Mouse (Mus musculus) forebrain, embryonic 11.5 days (tissue): ENCODE measurements at regions not wholly inside any gene's neighbourhood (a gene's known extent, or its start where the extent isn't known, plus 50 kb on each side); places are given as distances from the start of the nearest gene placed in this dataset.

Experiments used
- ATAC-seq: fragments of 200-750 bp; cut with Nextera tagmentation; replicated peaks from 2 replicates; pipeline ENCODE4 v1.8.0; 2017; ENCODE audit warnings: moderate TSS enrichment; ENCODE audit not compliant: low FRiP score
- DNase-seq: peaks from one replicate; pipeline ENCODE4 v3.0.0-alpha.2; 2017; ENCODE audit warnings: low spot score
- H3K27ac ChIP-seq: fragments of 300-500 bp; sonication (generic); 2 replicates; pipeline ENCODE4 v1.5.1; 2014; ENCODE audit warnings: low read depth, low read length
- H3K27me3 ChIP-seq: fragments of 300-500 bp; sonication (generic); 2 replicates; pipeline ENCODE4 v1.6.1; 2014; ENCODE audit warnings: mild to moderate bottlenecking, low read length, mixed read lengths; ENCODE audit not compliant: control insufficient read depth, insufficient read depth
- H3K36me3 ChIP-seq: fragments of 300-500 bp; sonication (generic); 2 replicates; pipeline ENCODE4 v1.6.1; 2014; ENCODE audit warnings: mild to moderate bottlenecking, low read length, moderate library complexity, mixed read lengths; ENCODE audit not compliant: control insufficient read depth, insufficient read depth
- H3K4me1 ChIP-seq: fragments of 300-500 bp; sonication (generic); replicated peaks from 2 replicates; pipeline ENCODE4 v1.6.1; 2014; ENCODE audit warnings: low read length, mixed read lengths; ENCODE audit not compliant: control insufficient read depth, insufficient read depth
- H3K4me2 ChIP-seq: fragments of 300-500 bp; sonication (generic); 2 replicates; pipeline ENCODE4 v1.6.1; 2014; ENCODE audit warnings: low read depth, mild to moderate bottlenecking, low read length, moderate library complexity, mixed read lengths; ENCODE audit not compliant: severe bottlenecking
- H3K4me3 ChIP-seq: fragments of 300-500 bp; sonication (generic); 2 replicates; pipeline ENCODE4 v1.5.1; 2014; ENCODE audit warnings: low read depth, low read length
- H3K9ac ChIP-seq: fragments of 300-500 bp; sonication (generic); 2 replicates; pipeline ENCODE4 v1.6.1; 2014; ENCODE audit warnings: low read length
- H3K9me3 ChIP-seq: fragments of 300-500 bp; sonication (generic); 2 replicates; pipeline ENCODE4 v1.6.1; 2016; ENCODE audit warnings: low read length, mixed read lengths; ENCODE audit not compliant: control insufficient read depth
- WGBS: fragments of 180-500 bp; shearing (Covaris S2); extraction: QIAGEN DNeasy Blood & Tissue Kit; methylation state at CpG from one replicate; pipeline ENCODE4 v1.1.7; 2014; 5-methylcytosine and 5-hydroxymethylcytosine counted together

GRCm38 (mm10) chr10:49863800-49864199 is 75.2 kb upstream of the Grik2 start:
- DNase-seq (no peak), ATAC-seq (no peak)
- Histone ChIP-seq H3K27me3 (no peaks in the 10 kb centered on the region), H3K4me3 (no peak overlapping the region), H3K4me1 (no peaks in the 10 kb centered on the region), H3K9me3 (no peaks in the 10 kb centered on the region), H3K9ac (no peak overlapping the region), H3K36me3 (no peaks in the 10 kb centered on the region), H3K4me2 (no peak overlapping the region), H3K27ac (no peak overlapping the region)
- WGBS = 78% methylated on average over 3 of the region's 3 CpGs

- Histone ChIP-seq H3K4me2 (no peak overlapping the region), H3K27ac (no peak overlapping the region), H3K9ac (no peak overlapping the region), H3K4me3 (no peak overlapping the region), H3K9me3 (no peaks in the 10 kb centered on the region), H3K4me1 (no peaks in the 10 kb centered on the region), H3K36me3 (no peaks in the 10 kb centered on the region), H3K27me3 (no peaks in the 10 kb centered on the region)
- ATAC-seq (no peak), DNase-seq (no peak)
- 69% methylated on average over 2 of the region's 2 CpGs for WGBS
Observed at GRCm38 (mm10) chr10:49847686-49848085, 59.1 kb upstream of the Grik2 start.

- H3K9me3 ChIP-seq = no peaks in the 10 kb centered on the region
- no peak overlapping the region for H3K4me3 ChIP-seq
- no peak overlapping the region for H3K4me2 ChIP-seq
- no peaks in the 10 kb centered on the region for H3K27me3 ChIP-seq
- H3K4me1 ChIP-seq = no peaks in the 10 kb centered on the region
- H3K36me3 ChIP-seq = no peaks in the 10 kb centered on the region
- DNase-seq (no peak), ATAC-seq (no peak)
- H3K27ac ChIP-seq = no peak overlapping the region
- H3K9ac ChIP-seq = no peak overlapping the region
- WGBS = 72% methylated on average over 3 of the region's 3 CpGs
Observed at GRCm38 (mm10) chr10:49844308-49844707, 55.7 kb upstream of the Grik2 start.
